Mouse (Mus musculus): Measurements from ENCODE around the gene Hif3a.
A peak's percentile ranks its signal among the peaks of the same experiment; 100 is the strongest.

GRCm38 (mm10) chr7:17060782-17061605 is 1.2 kb downstream of the Hif3a start:
- TF ChIP-seq POLR2A (IDR thresholded peaks at IDR 0.05; ENCODE audit: extremely low read depth, insufficient read depth, low read length) (no peak), CTCF (IDR thresholded peaks at IDR 0.05; ENCODE audit: low read depth, low read length) (peak; percentile 30; the same call in 1 of the 2 replicates)

Data from liver, adult 2 months (tissue).